Comparison of ENCODE assay signal across 18 mouse cellular contexts in the genomic region with DNA sequence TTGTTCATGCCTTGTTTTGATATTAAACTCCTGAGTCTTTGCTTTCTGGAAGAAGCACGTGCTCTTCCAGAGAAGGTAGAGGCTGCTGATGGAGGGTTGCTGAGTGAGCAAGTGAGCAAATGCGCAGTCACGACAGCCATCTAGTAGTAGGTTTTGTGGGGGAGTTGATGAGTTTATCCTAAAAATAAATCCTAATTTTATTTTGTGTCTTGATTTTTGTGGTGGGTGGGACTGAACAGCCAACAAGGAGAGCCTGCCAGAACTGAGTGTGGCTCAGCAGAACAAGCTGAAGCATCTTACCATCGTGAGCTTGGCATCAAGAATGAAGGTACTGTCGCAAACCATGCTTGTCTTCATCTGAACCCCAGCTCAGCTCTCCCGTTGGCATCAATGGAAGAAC. TPM values are rescaled to one million over a fixed set of nuclear protein-coding genes. Genes with fewer than 3 reads are reported as not detected.
A peak's percentile ranks its signal among the peaks of the same experiment; 100 is the strongest.
DNase-seq lines count a peak whose midpoint lies in the region; ATAC-seq lines count a peak whose summit lies in the region.
"Had no signal": no experiment of that assay in that cellular context is flagged by ENCODE, and none has a peak within 500 bp of the region (broad histone marks: within the 10 kb centered on the region; RNA-seq: fewer than 3 reads in every experiment).

No protein-coding gene starts in this region.

- no peak for DNase-seq in frontal cortex, postnatal 25 days (ENCODE audit: low spot score in 2 of 2)
- DNase-seq in left cerebral cortex, adult 18-20 months (ENCODE audit: low spot score in 2 of 2): peak; percentile 7 to 36
- DNase-seq in left cerebral cortex, postnatal 4 days: no peak
- DNase-seq in right cerebral cortex, postnatal 10 days (ENCODE audit: low spot score in 2 of 2): peak; percentile 34 to 38
- no peak for DNase-seq in right cerebral cortex, postnatal 25 days
- no peak for DNase-seq in gastrocnemius, postnatal 14 days
- DNase-seq: adrenal gland, postnatal 10 days; cerebellum, adult 8-10 months; cerebellum, postnatal 36 days; gastrocnemius, postnatal 36 days; heart, adult 2 months; kidney, postnatal 25 days; thymus, postnatal 25 days had no signal

- peak; percentile 82 for ATAC-seq in frontal cortex, adult (ENCODE audit: low TSS enrichment)
- ATAC-seq: activated CD4-positive, CD25-positive, alpha-beta regulatory T cell, adult 4 months; forebrain, embryonic 14.5 days; intestine, postnatal 0 days; midbrain, embryonic 16.5 days had no signal

- intact Hi-C loops in left cerebral cortex, postnatal 4 days (cut with DNase I): no loop called here
- intact Hi-C loops in gastrocnemius, postnatal 14 days (cut with DNase I; ENCODE audit: low total_unique reads): no loop called here

RNA-seq across cellular contexts. Expression of gene Cops7b, which starts 13.8 kb away (rescaled TPM):
- 10 to 100 TPM; 24.1 to 24.2 TPM for total RNA-seq in left cerebral cortex, adult 18-20 months (2021)
- total RNA-seq in left cerebral cortex, postnatal 4 days (2021): 10 to 100 TPM; 34.2 to 36.5 TPM
- total RNA-seq in gastrocnemius, postnatal 14 days (2021): 1 to 10 TPM; 8.2 to 9.6 TPM

RNA-seq across cellular contexts. Expression of gene Pde6d, which starts 14.1 kb away (rescaled TPM):
- total RNA-seq in left cerebral cortex, adult 18-20 months (2021): 10 to 100 TPM; 50.6 to 51.6 TPM
- total RNA-seq in left cerebral cortex, postnatal 4 days (2021): 10 to 100 TPM; 74.4 to 74.5 TPM
- 10 to 100 TPM; 25.0 to 30.2 TPM for total RNA-seq in gastrocnemius, postnatal 14 days (2021)

Comparison
In these comparisons a context has a peak if more than half of its experiments do, and no peak if none do; other contexts are left out.
1. DNase-seq: peak in left cerebral cortex, adult 18-20 months (2 of 2) and right cerebral cortex, postnatal 10 days (2 of 2); none in frontal cortex, postnatal 25 days (0 of 2), left cerebral cortex, postnatal 4 days (single experiment), right cerebral cortex, postnatal 25 days (single experiment) and gastrocnemius, postnatal 14 days (single experiment).